Mouse (Mus musculus): Measurements from ENCODE around the gene Gm10272.
"Not testable (repeated sequence)": the region's sequence is repeated elsewhere in the genome, so short reads cannot be mapped to it uniquely, and the experiment has no call there.

Gene Gm10272

DNA sequence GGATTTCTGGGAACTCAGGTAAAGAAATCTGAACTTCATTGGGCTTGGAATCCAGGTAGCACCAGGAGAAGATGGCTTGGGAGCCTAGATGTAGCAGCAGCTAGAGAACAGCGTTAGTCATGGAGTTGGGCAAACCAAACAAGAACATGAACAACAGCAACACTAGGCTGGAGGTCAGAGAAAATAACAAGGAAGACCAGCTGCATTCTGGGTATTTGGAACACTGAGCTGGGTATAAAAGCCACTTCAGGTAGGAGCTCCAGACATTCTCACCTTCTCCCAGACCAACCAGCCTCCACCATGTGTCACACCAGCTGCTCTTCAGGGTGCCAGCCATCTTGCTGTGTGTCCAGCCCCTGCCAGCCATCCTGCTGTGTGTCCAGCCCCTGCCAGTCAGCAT lies at the start of gene Gm10272:
Gene Gm10272, plus strand, starts transcription at position 301 of the 400 bp plus-strand sequence.
- no peak for DNase-seq

- no peak for DNase-seq
Measured at GRCm38 (mm10) chr10:77658286-77658994, 48.0 kb upstream of the Gm10272 start.

- DNase-seq = no peak
Measured at GRCm38 (mm10) chr10:77663949-77664665, 42.3 kb upstream of the Gm10272 start.

DNA sequence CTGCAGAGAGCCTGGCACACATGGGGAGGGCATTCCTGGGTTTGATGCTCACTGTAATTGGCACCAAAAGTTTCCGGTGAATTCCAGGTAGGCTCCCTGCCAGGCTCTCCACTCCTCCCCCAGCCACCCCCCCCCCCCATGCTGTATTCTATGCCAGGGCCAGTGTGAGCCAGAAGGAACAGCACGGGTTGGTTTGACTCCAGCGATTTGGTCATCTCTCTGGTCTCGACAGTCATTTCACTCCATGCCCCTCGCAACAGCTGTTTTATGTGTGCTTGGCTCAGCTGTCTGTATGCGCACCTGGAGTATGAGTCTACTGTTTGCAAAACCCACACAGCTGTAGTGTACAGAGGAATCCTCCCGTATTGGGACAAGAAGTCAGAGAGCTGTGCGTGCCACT lies 40.1 kb upstream of the Gm10272 start:
- no peak for DNase-seq

GRCm38 (mm10) chr10:77667402-77667801 lies 39.0 kb upstream of the Gm10272 start:
- no peak for DNase-seq

GRCm38 (mm10) chr10:77670710-77671109 lies 35.7 kb upstream of the Gm10272 start:
- DNase-seq = no peak

- no peak for DNase-seq
Measured at GRCm38 (mm10) chr10:77671519-77671918, 34.9 kb upstream of the Gm10272 start.

- peak; percentile 20 to 32 for DNase-seq
Measured at GRCm38 (mm10) chr10:77673765-77674164, 32.7 kb upstream of the Gm10272 start.

DNA sequence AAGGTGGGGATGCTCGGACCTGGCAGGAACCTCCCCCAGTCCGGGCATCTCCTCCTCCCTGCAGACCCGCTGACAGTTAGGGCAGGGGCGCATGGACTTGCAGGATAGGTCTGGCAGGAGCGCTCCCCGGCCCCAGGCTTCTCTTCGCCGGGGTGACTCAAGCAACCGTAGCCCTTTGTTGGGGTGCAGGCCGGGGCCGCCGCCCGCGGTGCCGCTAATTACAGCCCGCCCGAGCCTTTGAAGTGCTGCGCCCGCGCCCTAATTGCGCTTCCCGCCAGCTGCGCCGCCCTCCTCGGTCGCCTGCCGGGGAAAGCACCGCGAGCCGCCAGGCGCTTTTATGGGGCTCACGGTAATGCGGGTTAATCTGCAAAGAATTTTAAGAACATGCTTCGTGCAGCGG lies 28.9 kb upstream of the Gm10272 start:
- no peak for DNase-seq

GRCm38 (mm10) chr10:77682994-77683393 lies 23.4 kb upstream of the Gm10272 start:
- no peak for DNase-seq

DNA sequence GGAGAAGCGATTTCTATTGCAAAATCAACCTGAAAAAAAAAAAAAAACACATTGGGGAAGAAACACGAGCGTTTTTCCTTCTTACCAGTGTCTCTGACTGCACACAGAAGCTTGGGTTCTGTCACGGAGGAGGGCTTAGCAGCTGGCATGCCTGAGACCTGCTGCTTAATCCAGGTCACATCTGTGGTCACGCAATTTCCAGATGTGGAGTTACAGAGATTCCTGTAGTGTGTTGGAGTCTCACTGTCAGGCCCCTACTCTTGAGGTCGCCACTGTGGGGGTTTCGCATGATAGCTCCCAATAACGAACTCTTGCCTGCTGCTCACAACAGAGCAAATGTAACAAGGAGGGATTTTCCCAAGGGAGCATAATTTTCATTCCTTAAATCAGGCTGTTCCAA lies 22.2 kb upstream of the Gm10272 start:
- DNase-seq = no peak

GRCm38 (mm10) chr10:77685895-77686664 lies 20.3 kb upstream of the Gm10272 start, which contains the start of gene Tspear:
Gene Tspear, plus strand, starts transcription at chr10:77686569.
- DNase-seq = no peak

GRCm38 (mm10) chr10:77687021-77687420 lies 19.4 kb upstream of the Gm10272 start:
- no peak for DNase-seq

DNA sequence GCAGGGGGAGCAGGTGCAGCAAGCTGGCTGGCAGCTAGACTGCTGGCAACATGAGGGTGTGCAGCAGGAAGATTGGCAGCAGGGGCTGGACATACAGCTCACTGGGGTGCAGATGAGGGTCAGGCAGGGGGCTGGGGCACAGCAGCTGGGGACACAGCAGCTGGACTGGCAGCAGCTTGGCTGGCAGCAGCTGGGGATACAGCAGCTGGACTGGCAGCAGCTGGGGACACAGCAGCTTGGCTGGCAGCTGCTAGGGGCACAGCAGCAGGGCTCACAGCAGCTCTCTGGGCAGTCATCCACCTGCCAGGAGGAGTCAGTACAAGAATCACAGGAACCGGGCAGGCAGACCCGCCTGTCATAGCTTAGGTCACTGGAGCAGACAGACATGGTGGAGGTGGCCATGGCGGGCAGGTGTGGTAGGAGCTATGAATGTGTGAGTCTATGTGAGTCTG lies 16.0 kb upstream of the Gm10272 start, which contains the start of gene Gm19402:
Gene Gm19402, minus strand, starts transcription at position 402 of the 452 bp plus-strand sequence.
- not testable (repeated sequence) for DNase-seq

DNA sequence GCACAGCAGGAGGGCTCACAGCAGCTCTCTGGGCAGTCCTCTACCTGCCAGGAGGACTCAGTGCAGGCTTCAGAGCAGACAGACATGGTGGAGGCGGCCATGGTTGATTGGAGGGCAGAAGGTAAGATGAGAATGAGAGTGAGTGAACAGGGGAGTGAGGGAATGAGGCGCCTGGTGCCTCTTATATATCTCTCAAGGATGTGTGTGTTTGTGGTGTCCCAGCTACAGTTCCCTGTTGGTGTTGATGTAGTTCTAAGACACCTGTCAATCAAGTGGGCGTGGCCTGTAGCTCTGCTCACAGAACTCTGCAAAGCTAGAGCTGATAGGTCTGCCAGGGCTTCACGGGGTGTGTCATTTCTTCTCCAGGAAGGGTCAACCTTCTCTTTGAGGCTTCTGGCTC lies 9.3 kb upstream of the Gm10272 start, which contains the start of gene Gm9508:
Gene Gm9508, minus strand, starts transcription at position 101 of the 400 bp plus-strand sequence.
- no peak for DNase-seq

GRCm38 (mm10) chr10:77709831-77710230 lies 3.4 kb downstream of the Gm10272 start:
- DNase-seq = no peak

- DNase-seq = not testable (repeated sequence)
Measured at GRCm38 (mm10) chr10:77711157-77711556, 4.7 kb downstream of the Gm10272 start, which contains the start of gene Gm10024. Gene Gm10024, plus strand, starts transcription at chr10:77711457.

- no peak for DNase-seq
Measured at GRCm38 (mm10) chr10:77713734-77714133, 7.3 kb downstream of the Gm10272 start.

DNA sequence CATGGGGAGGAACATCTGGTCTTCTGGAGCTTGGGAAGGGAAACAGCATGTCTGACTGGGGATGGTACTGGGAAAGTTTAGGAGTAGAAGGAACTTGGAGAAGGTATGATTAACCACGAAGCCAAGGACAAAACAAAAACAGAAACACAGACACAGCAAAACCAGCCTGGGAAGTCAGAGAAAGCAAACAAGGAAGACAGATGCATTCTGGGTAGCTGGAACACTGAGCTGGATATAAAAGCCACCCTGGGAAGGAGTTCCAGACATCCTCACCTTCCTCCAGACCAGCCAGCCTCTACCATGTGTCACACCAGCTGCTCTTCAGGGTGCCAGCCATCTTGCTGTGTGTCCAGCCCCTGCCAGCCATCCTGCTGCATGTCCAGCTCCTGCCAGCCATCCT lies 9.1 kb downstream of the Gm10272 start, which contains the start of gene Gm10142:
Gene Gm10142, plus strand, starts transcription at position 301 of the 400 bp plus-strand sequence.
- DNase-seq = no peak

DNA sequence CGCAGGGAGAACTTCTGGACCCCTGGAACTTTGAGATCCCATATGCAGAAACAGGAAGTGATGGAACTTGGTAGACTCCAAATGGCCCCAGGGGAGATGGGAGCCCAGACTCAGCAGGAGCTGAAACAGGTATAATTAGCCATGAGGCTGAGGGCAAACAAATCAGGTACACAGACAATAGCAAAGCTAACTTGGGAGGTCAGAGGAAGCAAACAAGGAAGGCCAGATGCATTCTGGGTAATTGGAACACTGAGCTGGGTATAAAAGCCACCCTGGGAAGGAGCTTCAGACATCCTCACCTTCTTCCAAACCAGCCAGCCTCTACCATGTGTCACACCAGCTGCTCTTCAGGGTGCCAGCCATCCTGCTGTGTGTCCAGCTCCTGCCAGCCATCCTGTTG lies 13.9 kb downstream of the Gm10272 start, which contains the start of gene Krtap12-1:
Gene Krtap12-1, plus strand, starts transcription at position 301 of the 400 bp plus-strand sequence.
- not testable (repeated sequence) for DNase-seq

DNA sequence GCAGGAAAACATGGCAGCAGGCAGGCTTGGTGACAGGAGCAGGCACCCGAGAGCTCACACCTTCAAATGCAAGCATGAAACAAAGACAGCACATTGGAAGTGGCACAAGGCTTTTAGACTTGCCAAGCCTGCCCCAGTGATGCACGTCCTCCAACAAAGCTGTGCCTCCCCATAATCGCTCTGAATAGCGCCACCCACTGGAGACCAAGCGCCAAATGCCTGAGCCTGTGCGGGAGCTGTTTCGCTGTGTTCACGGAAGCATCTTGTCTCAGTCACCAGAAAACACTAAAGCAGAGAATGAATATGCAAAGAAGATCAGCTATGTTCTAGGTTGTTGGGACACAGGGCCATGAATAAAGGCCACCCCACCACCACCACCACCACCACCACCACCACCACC lies 18.4 kb downstream of the Gm10272 start:
- DNase-seq = no peak

DNA sequence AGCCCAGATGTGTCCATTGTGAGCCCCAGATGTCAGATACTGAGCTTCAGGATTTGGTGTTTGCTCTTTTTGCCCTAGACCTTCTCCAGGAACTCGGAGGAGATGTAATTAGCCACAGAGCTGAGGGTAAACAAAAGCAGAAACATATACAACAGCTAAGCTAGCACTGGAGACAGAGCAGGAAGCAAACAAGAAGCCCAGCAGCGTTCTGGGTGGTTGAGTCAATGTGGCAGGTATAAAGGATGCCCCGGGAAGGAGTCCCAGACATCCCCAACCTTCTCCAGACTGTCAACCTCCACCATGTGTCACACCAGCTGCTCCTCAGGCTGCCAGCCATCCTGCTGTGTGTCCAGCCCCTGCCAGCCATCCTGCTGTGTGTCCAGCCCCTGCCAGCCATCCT lies 19.8 kb downstream of the Gm10272 start, which contains the start of gene Gm10100:
Gene Gm10100, plus strand, starts transcription at position 301 of the 400 bp plus-strand sequence.
- no peak for DNase-seq

- no peak for DNase-seq
Measured at GRCm38 (mm10) chr10:77728280-77728679, 21.9 kb downstream of the Gm10272 start.
